Mouse (Mus musculus) v-Abl transformed pro-B cells (cell line): Measurements from ENCODE around the gene Arl3.
"Not testable (repeated sequence)": the region's sequence is repeated elsewhere in the genome, so short reads cannot be mapped to it uniquely, and the experiment has no call there.

Experiments
- in situ Hi-C, 2 experiments: fragments of 400-800 bp; cut with MboI; formaldehyde crosslinking; loops; one replicate each; pipeline ENCODE4 v1.15.1; 2025; ENCODE audit not compliant: unreplicated experiment in 2 of 2

Gene Arl3

GRCm38 (mm10) chr19:46592751-46593439 lies 19.9 kb upstream of the Arl3 start:
- in situ Hi-C loops = no loop called here

- in situ Hi-C loops = no loop called here
These were observed 18.6 kb upstream of the Arl3 start for GRCm38 (mm10) chr19:46591575-46591974.

DNA sequence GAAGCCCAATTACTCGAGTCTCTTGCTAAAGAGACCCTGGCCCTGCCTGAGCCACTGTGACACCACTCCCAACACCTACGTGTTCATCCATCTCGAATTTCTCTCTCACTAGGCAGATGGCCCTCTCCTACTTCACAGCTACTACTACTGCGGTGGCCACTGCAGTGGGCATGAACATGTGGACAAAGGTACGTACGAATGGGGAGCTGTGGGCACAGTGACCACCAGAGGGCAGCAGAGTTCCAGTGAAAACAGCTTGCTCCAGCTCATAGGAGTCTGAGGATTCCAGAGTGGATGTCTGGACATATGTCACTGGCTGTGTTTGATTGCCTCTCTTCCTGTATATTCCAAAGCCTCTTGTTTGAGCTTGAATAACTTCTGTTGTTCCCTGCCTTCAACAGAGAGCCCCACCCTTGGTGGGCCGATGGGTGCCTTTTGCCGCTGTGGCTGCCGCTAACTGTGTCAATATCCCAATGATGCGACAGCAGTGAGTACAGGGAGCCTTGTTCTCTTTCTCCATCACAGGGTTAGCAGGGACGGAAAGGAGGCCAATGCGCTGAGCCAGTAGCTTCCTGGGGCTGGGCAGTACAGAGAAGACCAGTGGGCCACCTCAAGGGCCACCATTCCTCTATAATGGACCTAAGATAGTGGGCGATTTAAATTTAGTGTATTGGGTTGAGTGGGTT lies 15.0 kb upstream of the Arl3 start:
- in situ Hi-C loops = loop anchor here (5.0 to 10.0 kb wide), 3 partner anchors 149 to 287 kb away; no protein-coding TSS in a partner anchor

- in situ Hi-C loops = no loop called here
These were observed 2.2 kb upstream of the Arl3 start for GRCm38 (mm10) chr19:46575196-46575595.

DNA sequence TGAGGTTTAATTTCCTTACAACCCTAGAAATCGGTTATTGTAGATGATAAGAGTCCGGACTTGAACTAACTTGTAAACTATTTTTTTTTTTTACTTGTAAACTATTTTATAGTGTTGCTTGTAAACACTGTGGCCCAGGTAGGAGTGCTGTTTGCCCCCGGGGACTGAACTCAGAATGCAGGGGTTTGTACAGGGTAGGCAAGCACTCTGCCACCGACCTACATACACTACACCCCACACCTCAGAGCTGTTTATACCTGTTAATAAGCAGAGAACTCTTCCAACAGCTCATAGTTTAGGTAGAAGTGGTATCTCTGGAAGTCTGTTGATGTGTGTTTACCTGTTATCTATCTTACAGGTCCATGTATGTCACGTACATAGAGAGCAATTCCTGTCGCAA lies 992 bp upstream of the Arl3 start:
- in situ Hi-C loops = no loop called here

- in situ Hi-C loops = no loop called here
These were observed 450 bp downstream of the Arl3 start for GRCm38 (mm10) chr19:46572548-46572947.

GRCm38 (mm10) chr19:46571878-46572244 lies 1.1 kb downstream of the Arl3 start:
- in situ Hi-C loops = no loop called here

DNA sequence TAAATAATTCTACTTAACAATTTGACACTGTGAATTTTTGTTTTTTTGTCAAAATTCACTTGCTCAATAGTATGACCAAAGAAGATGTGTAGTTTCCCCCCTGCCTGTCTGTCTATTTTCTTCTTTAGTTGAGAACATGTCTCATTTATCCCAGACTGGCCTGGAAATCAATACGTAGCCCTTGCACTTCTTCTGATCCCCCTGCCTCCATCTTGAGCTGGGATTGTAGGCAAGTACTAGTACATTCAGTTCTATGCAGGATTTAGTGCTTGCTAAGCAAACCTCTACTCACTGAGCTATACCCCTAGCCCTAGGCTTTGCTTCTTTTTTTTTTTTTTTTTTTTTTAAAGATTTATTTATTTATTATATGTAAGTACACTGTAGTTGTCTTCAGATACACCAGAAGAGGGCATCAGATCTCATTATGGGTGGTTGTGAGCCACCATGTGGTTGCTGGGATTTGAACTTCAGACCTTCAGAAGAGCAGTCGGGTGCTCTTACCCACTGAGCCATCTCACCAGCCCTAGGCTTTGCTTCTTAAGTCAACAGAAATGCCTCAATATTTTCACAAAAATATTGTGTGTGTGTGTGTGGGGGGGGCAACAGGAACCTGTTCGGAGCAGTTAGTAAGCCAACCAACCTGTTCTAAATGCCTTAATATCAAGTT lies 1.7 kb downstream of the Arl3 start:
- in situ Hi-C loops = not testable (repeated sequence)

- in situ Hi-C loops = no loop called here
These were observed 8.9 kb downstream of the Arl3 start for GRCm38 (mm10) chr19:46564043-46564462.

DNA sequence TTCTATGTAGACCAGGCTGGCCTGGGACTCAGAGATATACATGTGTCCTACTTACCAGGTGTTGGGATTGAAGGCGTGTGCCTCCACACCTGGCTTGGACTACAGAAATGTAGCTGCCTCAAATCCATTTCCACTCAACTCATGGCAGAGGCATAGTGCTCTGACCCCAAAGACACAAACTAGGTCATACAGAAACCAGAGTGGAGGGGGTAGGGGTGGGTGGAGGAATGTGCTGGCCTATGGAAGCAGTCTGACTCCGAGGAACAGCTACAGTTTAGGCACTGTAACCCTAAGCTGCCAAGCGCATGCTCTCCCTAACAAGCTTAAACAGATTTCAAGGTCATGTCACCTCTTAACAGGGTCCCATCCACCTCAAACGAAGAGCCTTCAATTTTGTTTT lies 9.4 kb downstream of the Arl3 start:
- in situ Hi-C loops = no loop called here

- in situ Hi-C loops = no loop called here
These were observed 10.2 kb downstream of the Arl3 start for GRCm38 (mm10) chr19:46562581-46563515.

- in situ Hi-C loops = no loop called here
These were observed 10.9 kb downstream of the Arl3 start for GRCm38 (mm10) chr19:46562132-46562531.

GRCm38 (mm10) chr19:46558631-46559030 lies 14.4 kb downstream of the Arl3 start:
- in situ Hi-C loops = no loop called here

DNA sequence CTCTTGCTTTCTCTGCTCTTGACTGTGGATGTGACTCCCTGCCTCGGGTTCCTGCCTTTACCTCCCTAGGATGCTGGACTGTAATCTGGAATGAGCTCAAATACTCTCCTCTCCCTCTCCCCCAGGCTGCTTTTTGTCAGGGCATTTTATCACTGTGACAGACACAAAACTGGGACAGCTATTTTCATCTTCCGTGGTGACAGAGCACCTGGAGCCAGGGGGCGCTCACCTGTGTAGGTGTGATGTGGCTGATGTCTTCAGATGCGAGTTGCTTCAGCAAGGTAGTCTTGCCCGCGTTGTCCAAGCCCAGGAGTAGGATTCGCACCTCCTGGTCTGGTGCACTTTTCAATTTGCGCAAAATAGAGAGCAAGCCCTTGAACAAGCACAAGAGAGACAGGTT lies 15.0 kb downstream of the Arl3 start:
- in situ Hi-C loops = no loop called here

GRCm38 (mm10) chr19:46553541-46553955 lies 19.4 kb downstream of the Arl3 start:
- in situ Hi-C loops = no loop called here

DNA sequence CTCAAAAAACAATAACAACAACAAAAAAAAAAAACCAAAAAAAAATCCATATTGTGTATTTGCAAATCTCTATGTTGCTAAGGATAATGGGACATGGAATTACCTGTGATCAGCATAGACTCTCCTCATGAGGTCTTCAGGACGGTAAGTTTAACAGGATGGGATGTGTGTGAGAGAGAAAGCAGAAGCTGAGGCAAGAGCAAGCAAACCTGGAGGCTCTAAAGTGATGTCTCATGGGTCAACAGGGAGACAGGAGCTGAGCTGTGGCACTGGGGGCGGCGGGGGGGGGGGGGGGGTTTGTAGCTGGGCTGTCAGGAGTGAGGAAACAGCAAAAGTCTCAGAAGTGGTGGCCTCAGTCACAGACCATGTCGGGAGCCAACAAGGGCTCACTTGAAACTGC lies 20.5 kb downstream of the Arl3 start:
- in situ Hi-C loops = no loop called here

GRCm38 (mm10) chr19:46550385-46550784 lies 22.6 kb downstream of the Arl3 start:
- in situ Hi-C loops = no loop called here

DNA sequence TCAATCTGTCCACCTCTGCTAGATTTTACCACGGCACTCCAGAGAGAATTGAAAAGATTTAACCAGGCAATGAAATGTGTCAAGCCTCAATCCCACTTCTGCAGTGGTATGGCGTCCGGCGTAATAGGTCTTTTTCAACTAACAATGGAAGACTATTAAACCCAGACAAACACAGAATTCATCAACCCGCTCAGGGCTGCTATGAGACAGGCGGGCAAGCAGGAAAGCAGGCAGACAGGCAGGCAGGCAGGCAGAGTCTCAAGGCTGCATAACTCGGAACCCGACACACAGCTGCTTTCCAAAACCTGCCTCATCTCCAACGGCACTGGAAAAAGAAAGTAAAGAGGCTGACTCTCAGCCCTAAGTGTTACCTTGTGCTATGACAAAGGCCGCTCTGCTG lies 24.9 kb downstream of the Arl3 start:
- in situ Hi-C loops = no loop called here

- in situ Hi-C loops = no loop called here
These were observed 25.4 kb downstream of the Arl3 start for GRCm38 (mm10) chr19:46547565-46547964.

GRCm38 (mm10) chr19:46542750-46543149 lies 30.2 kb downstream of the Arl3 start:
- in situ Hi-C loops = no loop called here

- in situ Hi-C loops = no loop called here
These were observed 34.8 kb downstream of the Arl3 start for GRCm38 (mm10) chr19:46538213-46538612.
